Mouse (Mus musculus) kidney, adult 2 months (tissue): ENCODE results near the gene Olfr631.

Experiments used
- CTCF ChIP-seq: fragments of 200-500 bp; conservative IDR thresholded peaks from 2 replicates; pipeline ENCODE4 v1.5.1; 2011; ENCODE audit warnings: low read depth, mild to moderate bottlenecking, control low read depth, low read length, moderate library complexity, mixed read lengths; ENCODE audit not compliant: insufficient read depth, insufficient read length
- POLR2A ChIP-seq: fragments of 200-500 bp; IDR thresholded peaks from one replicate; pipeline ENCODE4 v1.6.1; 2011; ENCODE audit warnings: low read depth, low read length, control low read depth

DNA sequence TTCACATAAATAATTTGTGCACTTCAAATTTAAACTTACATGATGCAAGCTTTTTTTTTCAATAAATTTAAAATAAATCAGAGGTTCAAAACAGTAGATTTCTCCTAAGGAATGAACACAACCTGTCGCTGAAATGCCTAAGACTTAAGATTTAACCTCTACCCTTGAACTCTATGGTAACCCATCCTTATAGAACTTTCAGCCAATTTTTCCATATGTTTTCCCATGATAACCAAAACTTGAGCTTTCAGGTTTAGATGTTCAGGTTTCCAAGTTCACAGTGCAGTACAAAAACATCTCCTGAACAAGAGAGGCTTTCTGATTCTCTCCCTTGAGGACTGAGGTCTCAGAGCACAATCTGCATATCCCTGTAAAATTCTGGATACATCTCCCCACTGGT is 42.2 kb downstream of the Olfr631 start, which contains the start of gene Olfr635:
- no peak for TF ChIP-seq CTCF
- TF ChIP-seq POLR2A, result no peak
